Mouse (Mus musculus) liver, postnatal 0 days (tissue): ENCODE measurements around the gene Cma1.

Experiments used
- CTCF ChIP-seq: sonication (generic); IDR thresholded peaks from 2 replicates; pipeline ENCODE4 v1.5.1; 2016; ENCODE audit warnings: antibody characterized with exemption, low read depth
- EP300 ChIP-seq: IDR thresholded peaks from 2 replicates; pipeline ENCODE4 v1.6.1; 2016; ENCODE audit warnings: antibody characterized with exemption, low read depth, mild to moderate bottlenecking

DNA sequence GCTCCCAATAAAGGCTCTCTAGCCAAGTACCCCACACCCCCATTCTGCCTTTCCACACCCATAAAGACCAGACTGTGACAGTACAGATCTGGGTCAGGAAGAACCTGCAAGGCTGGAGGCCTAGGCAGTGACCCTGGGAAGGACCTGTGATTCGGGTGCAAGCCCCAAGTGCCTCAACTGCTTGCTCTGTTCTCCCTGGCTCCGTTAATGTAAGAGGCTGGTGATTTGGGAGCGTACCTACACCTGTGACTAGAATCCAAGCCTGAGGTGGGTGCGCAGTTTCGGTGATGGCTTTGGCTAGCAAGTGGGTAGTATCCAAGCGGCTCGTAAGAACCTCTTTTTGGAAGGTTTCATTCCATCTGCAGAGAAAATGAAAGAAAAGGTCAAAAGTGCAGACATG lies 45.5 kb downstream of the Cma1 start:
- TF ChIP-seq CTCF = no peak
- TF ChIP-seq EP300 = no peak
